Mouse (Mus musculus) stomach, embryonic 14.5 days (tissue): ENCODE data around the gene Rbak. TPM values are rescaled to one million over a fixed set of nuclear protein-coding genes. Genes with fewer than 3 reads are reported as not detected.

Experiments
- ATAC-seq: fragments of 200-750 bp; cut with Nextera tagmentation; 2 replicates; pipeline ENCODE4 v1.8.0; 2017; ENCODE audit warnings: low read depth, moderate TSS enrichment; ENCODE audit not compliant: insufficient number of reproducible peaks, insufficient read depth, low FRiP score
- H3K27ac ChIP-seq: fragments of 300-500 bp; sonication (generic); 2 replicates; pipeline ENCODE4 v1.5.1; 2014; ENCODE audit warnings: mild to moderate bottlenecking, low read length, moderate library complexity, mixed read lengths
- H3K27me3 ChIP-seq: fragments of 300-500 bp; sonication (generic); 2 replicates; pipeline ENCODE4 v1.6.1; 2014; ENCODE audit warnings: low read length, control low read depth, mixed read lengths; ENCODE audit not compliant: control insufficient read depth, insufficient read depth
- H3K36me3 ChIP-seq: fragments of 300-500 bp; sonication (generic); 2 replicates; pipeline ENCODE4 v1.6.1; 2014; ENCODE audit warnings: mild to moderate bottlenecking, control low read depth, low read length, moderate library complexity, mixed read lengths; ENCODE audit not compliant: control insufficient read depth, insufficient read depth
- H3K4me1 ChIP-seq: fragments of 300-500 bp; sonication (generic); 2 replicates; pipeline ENCODE4 v1.6.1; 2014; ENCODE audit warnings: low read length, control low read depth, mixed read lengths; ENCODE audit not compliant: control insufficient read depth, insufficient read depth
- H3K4me2 ChIP-seq: fragments of 300-500 bp; sonication (generic); replicated peaks from 2 replicates; pipeline ENCODE4 v1.6.1; 2014; ENCODE audit warnings: low read depth, low read length, control low read depth
- H3K4me3 ChIP-seq: fragments of 300-500 bp; sonication (generic); 2 replicates; pipeline ENCODE4 v1.5.1; 2014; ENCODE audit warnings: low read depth, low read length, control low read depth
- H3K9ac ChIP-seq: fragments of 300-500 bp; sonication (generic); replicated peaks from 2 replicates; pipeline ENCODE4 v1.6.1; 2014; ENCODE audit warnings: low read depth, mild to moderate bottlenecking, control low read depth, low read length, moderate library complexity, mixed read lengths
- H3K9me3 ChIP-seq: fragments of 300-500 bp; sonication (generic); 2 replicates; pipeline ENCODE4 v1.6.1; 2016; ENCODE audit warnings: low read depth, low read length, control low read depth; ENCODE audit not compliant: control insufficient read depth
- WGBS: fragments of 180-500 bp; shearing (Covaris S2); extraction: QIAGEN DNeasy Blood & Tissue Kit; methylation state at CpG from one replicate; pipeline ENCODE4 v1.1.7; 2014; 5-methylcytosine and 5-hydroxymethylcytosine counted together
- microRNA-seq: library from miRNA; unstranded; fragments of <30 nt; microRNA quantifications from one replicate; pipeline ENCODE4, GENCODE M21; 2016
- polyA plus RNA-seq: library from polyadenylated mRNA; unstranded; fragments of >200 nt; fragmentation: Nextera tagmentation; extraction: Ambion mirVana; gene quantifications from 2 replicates; pipeline ENCODE4 v1.2.1, GENCODE M21; 2014

Rbak gene
- polyA plus RNA-seq, 1 experiment from 2014 or later = 18.0 TPM

- ATAC-seq = no peak
- Histone ChIP-seq H3K27ac (no peak overlapping the region), H3K4me3 (no peak overlapping the region), H3K27me3 (no peaks in the 10 kb centered on the region), H3K9me3 (no peaks in the 10 kb centered on the region), H3K9ac (no peak overlapping the region), H3K4me2 (no peak overlapping the region), H3K36me3 (no peaks in the 10 kb centered on the region), H3K4me1 (no peaks in the 10 kb centered on the region)
- WGBS = 33% methylated on average over 1 of the region's 1 CpGs
These were observed 57.9 kb downstream of the Rbak start for GRCm38 (mm10) chr5:143122673-143123072.

Small RNAs within 50 kb of the gene (microRNA-seq; reads per million reads assigned to microRNA genes)
- gene Gm44405 = not detected

Other genes starting within 250 kb of the Rbak start
- 232 and 251 TPM in 2 replicates for gene Fscn1, start 220.4 kb downstream of the Rbak start, polyA plus RNA-seq
- 50.7 and 52.1 TPM in 2 replicates for gene Rnf216, start 67.8 kb downstream of the Rbak start, polyA plus RNA-seq
- 0.07 TPM in 1 of 2 replicates, not detected in the other for gene Olfr718-ps1, start 33.2 kb downstream of the Rbak start, polyA plus RNA-seq
- not detected in 2 replicates for gene Spdye4b, start 242 bp upstream of the Rbak start, polyA plus RNA-seq
- gene Spdye4a, start 46.1 kb upstream of the Rbak start, polyA plus RNA-seq = not detected in 2 replicates
- 15.9 and 19.3 TPM in 2 replicates for gene Zfp12, start 54.4 kb upstream of the Rbak start, polyA plus RNA-seq
- 1.5 and 1.7 TPM in 2 replicates for gene Zfp316, start 89.2 kb upstream of the Rbak start, polyA plus RNA-seq
- gene Zfp853, start 112.8 kb upstream of the Rbak start, polyA plus RNA-seq = 0.12 and 0.24 TPM in 2 replicates
- gene E130309D02Rik, start 134.6 kb upstream of the Rbak start, polyA plus RNA-seq = 26.0 and 28.8 TPM in 2 replicates
- 76.2 and 83.4 TPM in 2 replicates for gene Zdhhc4, start 148.5 kb upstream of the Rbak start, polyA plus RNA-seq
- 1.3 and 2.0 TPM in 2 replicates for gene Grid2ip, start 176.6 kb upstream of the Rbak start, polyA plus RNA-seq
- 387 and 412 TPM in 2 replicates for gene Kdelr2, start 223.1 kb upstream of the Rbak start, polyA plus RNA-seq